Mouse (Mus musculus) lung, adult 2 months (tissue): ENCODE measurements around the gene Tcam1.

Experiments
- CTCF ChIP-seq: fragments of 200-500 bp; IDR thresholded peaks from 2 replicates; pipeline ENCODE4 v1.5.1; 2011; ENCODE audit warnings: mild to moderate bottlenecking, low read length, control low read depth; ENCODE audit not compliant: insufficient read depth
- POLR2A ChIP-seq: fragments of 200-500 bp; IDR thresholded peaks from 2 replicates; pipeline ENCODE4 v1.6.1; 2011; ENCODE audit warnings: low read depth, mild to moderate bottlenecking, control low read depth, low read length, borderline replicate concordance; ENCODE audit errors: extremely low read depth

- TF ChIP-seq POLR2A (no peak), CTCF (no peak)
Measured at GRCm38 (mm10) chr11:106284126-106284525, 7.7 kb downstream of the Tcam1 start.
